Mouse (Mus musculus): Measurements from ENCODE around the gene Rab20. TPM values are rescaled to one million over a fixed set of nuclear protein-coding genes. Genes with fewer than 3 reads are reported as not detected.
"Not testable (repeated sequence)": the region's sequence is repeated elsewhere in the genome, so short reads cannot be mapped to it uniquely, and the experiment has no call there.

The Rab20 gene
- polyA plus RNA-seq, 3 experiments from 2014 or later = 5.4 to 16.0 (median 11.1) TPM

DNA sequence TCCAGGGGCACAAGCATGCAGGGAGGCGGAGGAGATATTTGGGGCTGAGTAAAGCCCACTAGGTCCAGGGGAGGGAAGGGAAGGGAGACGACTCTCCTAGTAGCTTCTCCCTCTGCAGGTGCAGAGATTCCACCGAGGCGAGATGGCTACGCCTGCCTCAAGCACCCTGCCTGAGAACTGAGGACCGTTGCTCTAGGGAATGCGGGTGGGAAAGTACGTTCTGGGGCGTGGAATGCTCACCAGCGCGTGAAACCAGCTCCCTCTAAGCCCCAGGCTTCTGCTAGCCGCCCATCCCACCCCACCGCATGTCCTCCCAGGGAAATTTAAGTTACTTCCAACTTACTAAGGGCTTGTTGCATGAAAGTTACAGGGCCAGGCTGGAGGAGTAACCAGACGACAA, 1.1 kb upstream of the Rab20 start:
- ATAC-seq = no peak

DNA sequence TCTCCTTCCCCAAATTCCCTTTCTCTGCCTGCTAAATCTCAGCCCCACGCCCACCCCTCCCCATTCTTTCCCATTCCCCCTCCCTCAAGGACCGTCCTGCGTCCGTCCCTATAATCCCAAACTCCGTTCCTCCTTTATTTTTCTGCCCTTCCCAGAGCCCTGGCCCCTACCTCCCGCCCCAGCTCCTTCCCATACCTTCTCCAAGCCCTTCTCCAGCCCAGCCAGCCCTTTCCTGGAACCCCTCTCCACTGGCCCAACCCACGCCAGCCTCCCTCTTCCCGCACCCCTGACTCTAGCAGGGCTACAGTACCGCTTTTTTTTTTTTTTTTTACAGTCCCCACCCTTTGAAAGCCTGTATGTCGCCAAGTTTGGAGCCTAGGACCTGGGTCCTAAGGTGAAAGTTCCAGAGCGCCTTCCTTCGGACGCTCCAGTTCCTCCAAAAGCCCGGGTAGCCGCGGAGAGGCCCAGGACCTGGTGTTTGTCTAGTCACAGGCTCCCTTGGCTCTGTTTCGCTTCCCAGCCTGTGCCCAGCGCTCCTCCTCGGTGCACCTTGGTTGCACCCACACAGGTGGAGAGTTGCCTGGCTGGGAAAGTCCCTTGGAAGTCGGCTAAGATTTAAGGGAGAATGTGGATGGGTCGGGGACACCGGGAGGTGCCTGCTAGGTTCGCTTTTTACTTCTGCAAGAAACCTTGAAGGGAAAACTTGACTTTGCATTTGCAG, 457 bp upstream of the Rab20 start:
- ATAC-seq = no peak

DNA sequence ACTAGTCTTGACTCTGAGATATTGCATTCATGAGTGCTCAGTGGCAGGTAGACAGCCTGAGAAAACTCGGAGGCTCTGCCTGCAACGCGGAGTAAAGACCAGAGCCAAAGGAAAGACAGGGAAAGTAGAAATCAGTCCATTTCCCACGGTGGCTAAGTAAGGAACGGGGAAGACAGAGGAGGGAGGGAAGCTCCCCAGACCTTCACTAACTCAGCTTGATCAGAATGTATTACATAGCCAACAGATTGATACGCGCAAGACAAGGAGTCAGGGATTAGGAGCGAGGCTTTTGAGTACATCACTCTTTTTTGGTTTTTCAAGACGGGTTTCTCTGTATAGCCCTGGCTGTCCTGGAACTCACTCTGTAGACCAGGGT, 1.3 kb downstream of the Rab20 start:
- no peak for ATAC-seq

- no peak for ATAC-seq
Observed at GRCm38 (mm10) chr8:11476338-11477177, 2.0 kb downstream of the Rab20 start.

- ATAC-seq = no peak
Observed at GRCm38 (mm10) chr8:11475876-11476275, 2.6 kb downstream of the Rab20 start.

GRCm38 (mm10) chr8:11475397-11475796, 3.1 kb downstream of the Rab20 start:
- ATAC-seq = no peak

- ATAC-seq = no peak
Observed at GRCm38 (mm10) chr8:11473072-11473471, 5.4 kb downstream of the Rab20 start.

GRCm38 (mm10) chr8:11471309-11471708, 7.2 kb downstream of the Rab20 start:
- ATAC-seq = no peak

DNA sequence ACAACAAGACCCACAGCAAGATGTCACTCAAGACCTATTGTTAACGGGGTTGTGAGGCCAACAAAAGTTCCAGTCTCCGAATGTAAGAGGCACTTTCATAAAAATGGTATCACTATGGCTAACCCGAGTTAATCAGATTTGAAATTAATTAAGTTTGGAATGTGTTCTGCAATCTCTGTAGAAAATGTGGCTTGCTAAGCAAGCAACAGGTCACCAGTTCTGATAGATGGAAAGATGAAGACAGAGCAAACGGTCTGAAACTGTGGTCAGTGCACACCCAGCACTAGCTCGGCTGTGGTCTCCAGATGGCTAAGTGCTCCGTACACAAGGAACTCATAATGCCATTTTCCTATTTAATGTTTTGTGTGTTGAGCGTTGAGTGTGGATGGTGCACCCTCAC, 7.8 kb downstream of the Rab20 start:
- ATAC-seq = no peak

GRCm38 (mm10) chr8:11469095-11469494, 9.4 kb downstream of the Rab20 start:
- ATAC-seq = no peak

GRCm38 (mm10) chr8:11466528-11466927, 12.0 kb downstream of the Rab20 start:
- not testable (repeated sequence) for ATAC-seq

GRCm38 (mm10) chr8:11465619-11466018, 12.9 kb downstream of the Rab20 start:
- no peak for ATAC-seq

- no peak for ATAC-seq
Observed at GRCm38 (mm10) chr8:11464707-11464964, 13.9 kb downstream of the Rab20 start.

DNA sequence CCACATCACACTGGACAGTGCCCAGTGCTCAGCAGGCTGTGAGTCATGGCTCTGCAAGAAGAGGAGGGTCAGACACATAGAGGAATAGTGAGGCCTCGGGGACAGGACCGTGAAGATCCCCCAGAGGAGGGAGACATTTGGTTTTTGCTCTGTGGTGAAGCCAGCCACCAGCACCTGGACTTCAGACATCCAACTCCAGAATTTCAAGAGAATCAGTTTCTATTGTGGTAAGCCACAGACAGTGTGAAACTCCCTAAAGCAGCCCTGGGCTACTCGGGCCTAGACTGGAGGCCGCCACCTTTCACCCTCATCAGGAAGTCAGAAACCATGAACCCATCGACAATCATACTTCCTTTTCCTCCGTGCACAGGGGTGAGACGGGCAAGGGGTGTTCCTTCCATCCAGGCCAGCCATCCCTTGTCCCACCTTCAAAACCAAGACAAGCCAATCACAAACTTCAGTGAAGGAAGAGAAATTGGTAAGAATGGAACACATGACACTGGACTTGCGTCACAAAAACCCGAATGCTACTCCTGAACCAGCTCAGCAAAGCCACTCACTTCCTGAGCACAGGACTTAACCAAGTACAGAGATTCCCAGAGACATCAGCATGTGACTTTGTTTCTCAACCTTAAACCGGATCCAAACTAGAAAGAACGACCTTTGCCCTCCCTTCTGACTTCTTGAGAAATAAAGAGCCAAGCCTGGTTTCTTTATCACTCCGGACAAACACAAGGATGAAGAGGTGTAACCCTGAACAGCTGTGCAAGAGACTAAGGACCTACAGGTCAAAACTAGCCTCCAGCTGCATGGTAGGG, 14.4 kb downstream of the Rab20 start:
- peak; percentile 80 for ATAC-seq

- ATAC-seq = no peak
Observed at GRCm38 (mm10) chr8:11463541-11463888, 15.0 kb downstream of the Rab20 start.

GRCm38 (mm10) chr8:11462641-11463040, 15.9 kb downstream of the Rab20 start:
- ATAC-seq = no peak

- ATAC-seq = no peak
Observed at GRCm38 (mm10) chr8:11461847-11462246, 16.7 kb downstream of the Rab20 start.

- ATAC-seq = no peak
Observed at GRCm38 (mm10) chr8:11460934-11461333, 17.6 kb downstream of the Rab20 start.

DNA sequence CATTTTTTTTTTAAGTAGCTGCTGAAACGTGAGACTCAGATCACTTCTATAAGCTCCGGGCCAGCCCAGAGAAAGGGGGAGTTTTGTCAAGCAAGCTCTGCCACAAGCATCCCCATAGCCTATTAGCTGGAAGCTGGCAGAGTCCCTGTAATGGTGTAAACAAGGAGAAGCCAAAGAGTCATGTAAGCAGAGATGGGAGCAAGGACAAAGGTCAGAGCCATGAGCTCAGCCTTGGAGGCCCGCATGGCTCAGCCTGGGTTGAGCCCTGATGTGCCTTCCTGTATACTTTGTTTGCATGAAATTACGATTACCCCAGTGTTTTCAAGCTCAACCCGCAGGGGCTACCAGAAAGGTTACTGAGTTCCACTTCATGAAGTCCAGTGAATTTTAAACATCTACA, 19.5 kb downstream of the Rab20 start:
- no peak for ATAC-seq

DNA sequence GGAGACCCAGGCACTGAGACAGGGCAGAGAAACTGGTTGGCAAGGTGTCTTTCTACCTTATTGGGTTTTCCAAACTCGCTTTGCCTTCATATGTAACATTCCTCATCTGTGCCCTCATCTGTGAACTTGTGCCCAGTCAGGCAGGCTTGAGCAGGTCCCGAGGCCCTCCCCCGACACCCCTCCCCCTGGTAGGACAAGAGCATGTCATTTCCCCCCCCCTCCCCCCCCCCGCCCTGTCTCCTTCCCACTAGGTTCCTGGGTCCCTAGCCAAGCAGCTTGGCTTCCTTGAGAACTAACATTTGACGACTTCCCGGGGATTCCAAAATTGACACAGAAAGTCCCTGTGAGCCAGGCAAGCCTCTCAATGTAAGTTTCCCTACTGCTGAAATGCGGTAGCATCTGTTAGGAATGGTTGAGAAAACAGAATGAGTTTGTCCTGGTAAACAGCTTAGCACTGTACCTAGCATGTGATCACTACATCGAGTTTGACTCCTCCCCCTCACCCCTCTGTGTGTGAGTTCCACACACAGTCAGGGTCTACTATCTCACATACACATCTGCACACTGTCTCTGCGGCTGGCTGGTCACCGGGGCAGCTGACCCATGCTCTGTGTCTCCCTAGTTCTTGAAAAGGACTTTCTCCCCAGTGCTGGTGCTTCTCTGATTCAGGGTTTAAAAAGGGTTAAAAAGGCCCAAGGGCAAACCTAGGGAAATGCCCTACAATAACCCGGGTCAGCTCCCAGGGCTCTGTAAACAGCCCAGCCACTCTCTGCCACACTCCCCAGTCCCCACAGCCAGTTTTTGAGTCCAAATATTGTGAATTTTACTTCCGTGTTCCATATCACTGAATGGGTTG, 20.3 kb downstream of the Rab20 start:
- no peak for ATAC-seq

- ATAC-seq = no peak
Observed at GRCm38 (mm10) chr8:11457278-11457677, 21.2 kb downstream of the Rab20 start.

DNA sequence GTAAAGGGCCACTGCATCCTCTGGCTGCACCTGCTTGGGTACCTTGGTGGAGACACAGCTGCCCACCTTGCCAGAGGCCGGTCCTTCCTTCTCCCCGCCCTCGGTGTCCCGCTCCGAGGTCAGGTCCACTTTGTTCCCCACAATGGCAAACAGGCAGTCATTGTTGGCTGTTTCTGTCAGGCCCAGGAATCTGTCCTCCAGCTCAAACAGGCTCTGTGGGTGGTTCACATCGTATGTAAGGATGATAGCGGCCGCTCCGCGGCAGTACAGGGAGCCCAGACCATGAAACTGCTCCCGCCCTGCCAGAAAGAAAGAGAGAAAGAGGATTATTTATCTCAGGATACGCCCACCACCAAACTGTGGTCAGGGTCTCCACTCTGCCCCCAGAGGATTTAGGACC, 24.3 kb downstream of the Rab20 start:
- ATAC-seq = no peak

- no peak for ATAC-seq
Observed at GRCm38 (mm10) chr8:11452974-11453373, 25.5 kb downstream of the Rab20 start.
